Comparison of ENCODE assay signal across 21 mouse cellular contexts in the genomic region with DNA sequence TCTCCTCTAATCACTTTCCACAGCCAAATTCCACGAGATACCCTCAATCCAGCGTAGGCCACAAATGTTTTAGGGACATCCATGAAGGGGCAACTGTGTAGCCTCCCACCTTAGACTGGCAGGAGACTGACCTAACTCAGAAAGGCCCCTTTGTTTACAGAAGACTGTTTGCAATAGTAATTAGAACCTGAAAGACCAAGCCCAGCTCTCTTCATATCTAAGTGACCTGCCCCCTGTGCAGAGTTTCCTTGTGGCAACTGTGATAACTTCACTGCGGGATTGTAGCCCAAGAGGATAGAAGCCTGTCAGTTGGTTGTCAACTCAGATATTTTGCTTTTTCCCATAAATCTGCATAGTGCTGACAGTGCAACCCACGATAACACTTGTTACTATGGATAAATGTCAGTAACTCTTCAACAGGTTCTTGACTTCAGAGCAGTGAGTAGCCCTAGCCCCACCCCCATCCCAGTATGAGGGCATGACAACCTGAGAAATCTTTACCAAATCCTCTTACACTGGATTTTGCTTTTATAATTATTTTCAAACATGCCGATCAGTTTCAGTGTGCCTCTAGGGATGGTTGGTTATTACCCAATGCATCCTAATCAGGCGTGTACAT.
A peak's percentile ranks its signal among the peaks of the same experiment; 100 is the strongest.
DNase-seq lines count a peak whose midpoint lies in the region; ATAC-seq lines count a peak whose summit lies in the region.
"Had no signal": no experiment of that assay in that cellular context is flagged by ENCODE, and none has a peak within 500 bp of the region (broad histone marks: within the 10 kb centered on the region; RNA-seq: fewer than 3 reads in every experiment).

No protein-coding gene starts in this region.

- no peaks in the 10 kb centered on the region; the same call in 1 of the 2 replicates for H3K36me3 ChIP-seq in kidney, embryonic 16.5 days (ENCODE audit: insufficient read depth, low read length)
- H3K36me3 ChIP-seq in hindbrain, embryonic 12.5 days = no peaks in the 10 kb centered on the region
- 0 out of 2 replicates have a peak, but pooled peaks cover 2% of the 10 kb centered on the region for H3K36me3 ChIP-seq in midbrain, embryonic 11.5 days (ENCODE audit: control insufficient read depth, insufficient read depth, low read length)
- H3K36me3 ChIP-seq: G1E; liver, embryonic 15.5 days had no signal

- no peak overlapping the region for H3K9ac ChIP-seq in kidney, embryonic 16.5 days (replicated peaks; ENCODE audit: low read length)
- H3K9ac ChIP-seq in hindbrain, embryonic 12.5 days = no peak overlapping the region
- no peak overlapping the region for H3K9ac ChIP-seq in midbrain, embryonic 11.5 days (ENCODE audit: low read length)
- H3K9ac ChIP-seq: heart, embryonic 13.5 days; limb, embryonic 13.5 days; liver, embryonic 15.5 days; neural tube, embryonic 13.5 days had no signal

- 0 out of 2 replicates have a peak, but pooled peaks have one; percentile 16 for ATAC-seq in kidney, embryonic 16.5 days (ENCODE audit: low FRiP score, low TSS enrichment)
- peak; percentile 29 for ATAC-seq in hindbrain, embryonic 12.5 days (ENCODE audit: low FRiP score)
- ATAC-seq in midbrain, embryonic 11.5 days (ENCODE audit: low FRiP score) = peak; percentile 68

- H3K4me3 ChIP-seq in kidney, embryonic 16.5 days (ENCODE audit: low read length) = no peak overlapping the region
- H3K4me3 ChIP-seq in hindbrain, embryonic 12.5 days = no peak overlapping the region
- H3K4me3 ChIP-seq in midbrain, embryonic 11.5 days (ENCODE audit: low read depth, low read length) = no peak overlapping the region
- H3K4me3 ChIP-seq: embryonic facial prominence, embryonic 10.5 days; erythroblast, embryonic 14.5 days; heart, embryonic 13.5 days; limb, embryonic 13.5 days; liver, embryonic 15.5 days; megakaryocyte, embryonic 14.5 days; neural tube, embryonic 13.5 days had no signal

- H3K9me3 ChIP-seq in kidney, embryonic 16.5 days (ENCODE audit: low read length) = no peaks in the 10 kb centered on the region
- no peaks in the 10 kb centered on the region for H3K9me3 ChIP-seq in hindbrain, embryonic 12.5 days (replicated peaks)
- no peaks in the 10 kb centered on the region for H3K9me3 ChIP-seq in midbrain, embryonic 11.5 days (ENCODE audit: control insufficient read depth, low read length)
- H3K9me3 ChIP-seq: embryonic facial prominence, embryonic 10.5 days; heart, embryonic 13.5 days; limb, embryonic 13.5 days; liver, embryonic 15.5 days; neural tube, embryonic 13.5 days had no signal

- H3K27me3 ChIP-seq in kidney, embryonic 16.5 days (ENCODE audit: insufficient read depth, low read length) = no peaks in the 10 kb centered on the region
- no peaks in the 10 kb centered on the region for H3K27me3 ChIP-seq in hindbrain, embryonic 12.5 days
- H3K27me3 ChIP-seq in midbrain, embryonic 11.5 days (ENCODE audit: control insufficient read depth, insufficient read depth, low read length) = no peaks in the 10 kb centered on the region
- H3K27me3 ChIP-seq: heart, embryonic 13.5 days; limb, embryonic 13.5 days; liver, embryonic 15.5 days; megakaryocyte, embryonic 14.5 days; neural tube, embryonic 13.5 days had no signal

- no peak overlapping the region for H3K4me2 ChIP-seq in kidney, embryonic 16.5 days (replicated peaks; ENCODE audit: low read depth, low read length)
- H3K4me2 ChIP-seq in hindbrain, embryonic 12.5 days (replicated peaks) = no peak overlapping the region
- no peak overlapping the region for H3K4me2 ChIP-seq in midbrain, embryonic 11.5 days
- H3K4me2 ChIP-seq: heart, embryonic 13.5 days; limb, embryonic 13.5 days; liver, embryonic 15.5 days; neural tube, embryonic 13.5 days had no signal

- H3K27ac ChIP-seq in kidney, embryonic 16.5 days (ENCODE audit: low read length) = no peak overlapping the region
- 0 out of 2 replicates have a peak overlapping the region, but pooled peaks have one; percentile 44 for H3K27ac ChIP-seq in hindbrain, embryonic 12.5 days
- no peak overlapping the region; the same call in 1 of the 2 replicates for H3K27ac ChIP-seq in midbrain, embryonic 11.5 days (ENCODE audit: low read depth, low read length)
- H3K27ac ChIP-seq: embryonic facial prominence, embryonic 10.5 days; heart, embryonic 13.5 days; kidney, postnatal 0 days; limb, embryonic 13.5 days; liver, embryonic 15.5 days; neural tube, embryonic 13.5 days had no signal

- WGBS in kidney, embryonic 16.5 days = 74% methylated on average over 6 of the region's 6 CpGs
- 48% methylated on average over 6 of the region's 6 CpGs for WGBS in hindbrain, embryonic 12.5 days
- WGBS in midbrain, embryonic 11.5 days = 43% methylated on average over 6 of the region's 6 CpGs

- no peak for DNase-seq in kidney, postnatal 25 days
- DNase-seq in midbrain, embryonic 11.5 days (ENCODE audit: low spot score, missing footprints) = no peak
- peak; percentile 8 for DNase-seq in retina, postnatal 1 day
- no peak for DNase-seq in urinary bladder, postnatal 10 days (ENCODE audit: low spot score)
- no peak for DNase-seq in layer of hippocampus, postnatal 25 days (ENCODE audit: extremely low spot score in 1 of 2, low spot score in 1 of 2)
- DNase-seq: adrenal gland, adult 2 months; cerebellum, adult 8-10 months; gastrocnemius, postnatal 36 days; lung, postnatal 10 days; spleen, adult 18-20 months had no signal

- peaks cover 6% of the 10 kb centered on the region; the same call in 1 of the 2 replicates for H3K4me1 ChIP-seq in kidney, embryonic 16.5 days (ENCODE audit: insufficient read depth, low read length)
- peaks cover 27% of the 10 kb centered on the region for H3K4me1 ChIP-seq in hindbrain, embryonic 12.5 days
- H3K4me1 ChIP-seq in midbrain, embryonic 11.5 days (ENCODE audit: control insufficient read depth, insufficient read depth, low read length) = peaks cover 20% of the 10 kb centered on the region
- H3K4me1 ChIP-seq: liver, embryonic 15.5 days; megakaryocyte, embryonic 14.5 days had no signal

Comparison
In these comparisons a context has a peak if more than half of its experiments do, and no peak if none do; other contexts are left out.
1. ATAC-seq: peak in every context shown above with its lines; median percentile 68 in midbrain, embryonic 11.5 days; 29 in hindbrain, embryonic 12.5 days; 16 in kidney, embryonic 16.5 days.